Mouse (Mus musculus) small intestine, adult 2 months (tissue): ENCODE data around the gene Zic2. TPM values are rescaled to one million over a fixed set of nuclear protein-coding genes. Genes with fewer than 3 reads are reported as not detected.
A peak's percentile ranks its signal among the peaks of the same experiment; 100 is the strongest.

ENCODE experiments used
- H3K27ac ChIP-seq: fragments of 200-500 bp; 2 replicates; pipeline ENCODE4 v1.5.1; 2012; ENCODE audit warnings: low read depth, low read length, control low read depth, inconsistent platforms; ENCODE audit not compliant: insufficient read depth
- H3K27me3 ChIP-seq: fragments of 200-500 bp; 2 replicates; pipeline ENCODE4 v1.6.1; 2012; ENCODE audit warnings: mild to moderate bottlenecking, moderate library complexity, low read length, inconsistent platforms; ENCODE audit not compliant: control insufficient read depth, insufficient read depth
- H3K36me3 ChIP-seq: fragments of 200-500 bp; 2 replicates; pipeline ENCODE4 v1.6.1; 2012; ENCODE audit warnings: mild to moderate bottlenecking, low read length, control low read depth, inconsistent platforms; ENCODE audit not compliant: control insufficient read depth, insufficient read depth
- H3K4me1 ChIP-seq: fragments of 200-500 bp; 2 replicates; pipeline ENCODE4 v1.6.1; 2012; ENCODE audit warnings: low read length, inconsistent platforms, mixed read lengths; ENCODE audit not compliant: control insufficient read depth, insufficient read depth, insufficient read length
- H3K4me3 ChIP-seq: fragments of 200-500 bp; 2 replicates; pipeline ENCODE4 v1.5.1; 2012; ENCODE audit warnings: low read depth, mild to moderate bottlenecking, control low read depth, inconsistent platforms, low read length, moderate library complexity
- CTCF ChIP-seq: fragments of 200-500 bp; IDR thresholded peaks from 2 replicates; pipeline ENCODE4 v1.5.1; 2012; ENCODE audit warnings: low read depth, mild to moderate bottlenecking, control low read depth, inconsistent platforms, low read length, moderate library complexity, mixed read lengths; ENCODE audit not compliant: insufficient replicate concordance, insufficient read length; ENCODE audit errors: extremely low read depth
- POLR2A ChIP-seq: fragments of 200-500 bp; IDR thresholded peaks from 2 replicates; pipeline ENCODE4 v1.6.1; 2012; ENCODE audit warnings: low read depth, mild to moderate bottlenecking, control low read depth, inconsistent platforms, low read length, moderate library complexity
- WGBS: fragments of 180-500 bp; shearing (Covaris S2); methylation state at CpG from one replicate; pipeline ENCODE4 v1.1.7; 2018; 5-methylcytosine and 5-hydroxymethylcytosine counted together
- polyA plus RNA-seq: library from polyadenylated mRNA; depleted of rRNA; stranded (reverse); fragments of >200 nt; gene quantifications from 2 replicates; pipeline ENCODE4 v1.2.3, GENCODE M21; 2012

Gene Zic2
- polyA plus RNA-seq, 1 experiment, result not detected

GRCm38 (mm10) chr14:122473211-122473751, 2.0 kb upstream of the Zic2 start:
- 4% methylated on average over 17 of the region's 17 CpGs for WGBS
- Histone ChIP-seq H3K4me3 (no peak overlapping the region), H3K27ac (no peak overlapping the region), H3K27me3 (peaks cover 84% of the 10 kb centered on the region), H3K36me3 (no peaks in the 10 kb centered on the region), H3K4me1 (peaks cover 9% of the 10 kb centered on the region)
- TF ChIP-seq POLR2A, result no peak
- no peak for TF ChIP-seq CTCF

GRCm38 (mm10) chr14:122474041-122474890, 969 bp upstream of the Zic2 start:
- 1% methylated on average over 57 of the region's 57 CpGs for WGBS
- H3K4me1 ChIP-seq, result peaks cover 9% of the 10 kb centered on the region
- peaks cover 84% of the 10 kb centered on the region for H3K27me3 ChIP-seq
- H3K4me3 ChIP-seq, result peak overlapping the region; percentile 45
- no peak overlapping the region for H3K27ac ChIP-seq
- H3K36me3 ChIP-seq, result no peaks in the 10 kb centered on the region
- no peak for TF ChIP-seq POLR2A
- TF ChIP-seq CTCF, result no peak

GRCm38 (mm10) chr14:122475557-122476040, 364 bp downstream of the Zic2 start:
- TF ChIP-seq CTCF (no peak), POLR2A (no peak)
- no peaks in the 10 kb centered on the region for H3K36me3 ChIP-seq
- peaks cover 87% of the 10 kb centered on the region for H3K27me3 ChIP-seq
- H3K4me3 ChIP-seq, result peak overlapping the region; percentile 52
- peaks cover 9% of the 10 kb centered on the region for H3K4me1 ChIP-seq
- 1% methylated on average over 65 of the region's 65 CpGs for WGBS
- H3K27ac ChIP-seq, result no peak overlapping the region

- Histone ChIP-seq H3K4me1 (peaks cover 9% of the 10 kb centered on the region), H3K36me3 (no peaks in the 10 kb centered on the region), H3K4me3 (peak overlapping the region; percentile 52), H3K27ac (no peak overlapping the region), H3K27me3 (peaks cover 88% of the 10 kb centered on the region)
- 2% methylated on average over 62 of the region's 62 CpGs for WGBS
- TF ChIP-seq CTCF (no peak), POLR2A (no peak)
Observed at GRCm38 (mm10) chr14:122476041-122476821, 996 bp downstream of the Zic2 start.

- WGBS, result 6% methylated on average over 18 of the region's 18 CpGs
Observed at GRCm38 (mm10) chr14:122476822-122477215, 1.6 kb downstream of the Zic2 start.

GRCm38 (mm10) chr14:122477261-122477671, 2.0 kb downstream of the Zic2 start:
- H3K27me3 ChIP-seq, result peaks cover 88% of the 10 kb centered on the region
- no peaks in the 10 kb centered on the region for H3K36me3 ChIP-seq
- no peak for TF ChIP-seq CTCF
- TF ChIP-seq POLR2A, result no peak
- H3K4me1 ChIP-seq, result peaks cover 9% of the 10 kb centered on the region
- 7% methylated on average over 20 of the region's 20 CpGs for WGBS
- no peak overlapping the region for H3K27ac ChIP-seq
- H3K4me3 ChIP-seq, result no peak overlapping the region

More at GRCm38 (mm10) chr14:122476822-122477215, 1.6 kb downstream of the Zic2 start:
- no peak for TF ChIP-seq CTCF
- no peak for TF ChIP-seq POLR2A
- Histone ChIP-seq H3K27me3 (peaks cover 86% of the 10 kb centered on the region), H3K4me1 (peaks cover 9% of the 10 kb centered on the region), H3K27ac (no peak overlapping the region), H3K4me3 (no peak overlapping the region), H3K36me3 (no peaks in the 10 kb centered on the region)
